Mouse (Mus musculus): ENCODE results near the gene Elk3. TPM values are rescaled to one million over a fixed set of nuclear protein-coding genes. Genes with fewer than 3 reads are reported as not detected.
A peak's percentile ranks its signal among the peaks of the same experiment; 100 is the strongest.

Elk3 gene
- polyA plus RNA-seq, 1 experiment from 2014 or later: 17.6 TPM

GRCm38 (mm10) chr10:93336462-93336931, 25.6 kb upstream of the Elk3 start:
- DNase-seq (ENCODE audit: low spot score) (no peak), ATAC-seq (replicated peaks; ENCODE audit: low FRiP score) (no peak; the same call in 1 of the 2 replicates)
- Histone ChIP-seq H3K27me3 (replicated peaks; ENCODE audit: control insufficient read depth, insufficient read depth, low read length) (no peaks in the 10 kb centered on the region), H3K4me3 (ENCODE audit: low read depth, low read length) (no peak overlapping the region), H3K9ac (ENCODE audit: low read depth, low read length) (no peak overlapping the region; the same call in 1 of the 2 replicates), H3K9me3 (ENCODE audit: control insufficient read depth, low read length) (no peaks in the 10 kb centered on the region), H3K4me2 (peak overlapping the region; percentile 13; the same call in 1 of the 2 replicates), H3K36me3 (ENCODE audit: control insufficient read depth, insufficient read depth, low read length) (no peaks in the 10 kb centered on the region), H3K27ac (ENCODE audit: low read depth, low read length) (peak overlapping the region; percentile 59; the same call in 1 of the 2 replicates), H3K4me1 (replicated peaks; ENCODE audit: control insufficient read depth, insufficient read depth, low read length) (no peaks in the 10 kb centered on the region; the same call in 1 of the 2 replicates)
- WGBS: 26% methylated on average over 6 of the region's 6 CpGs

GRCm38 (mm10) chr10:93335828-93336461, 25.0 kb upstream of the Elk3 start:
- peak overlapping the region; percentile 13; the same call in 1 of the 2 replicates for H3K4me2 ChIP-seq
- ATAC-seq (replicated peaks; ENCODE audit: low FRiP score) (peak; percentile 48), DNase-seq (ENCODE audit: low spot score) (no peak)
- no peaks in the 10 kb centered on the region for H3K9me3 ChIP-seq (ENCODE audit: control insufficient read depth, low read length)
- H3K27me3 ChIP-seq (replicated peaks; ENCODE audit: control insufficient read depth, insufficient read depth, low read length): no peaks in the 10 kb centered on the region
- H3K27ac ChIP-seq (ENCODE audit: low read depth, low read length): no peak overlapping the region
- no peaks in the 10 kb centered on the region for H3K36me3 ChIP-seq (ENCODE audit: control insufficient read depth, insufficient read depth, low read length)
- no peak overlapping the region for H3K9ac ChIP-seq (ENCODE audit: low read depth, low read length)
- no peaks in the 10 kb centered on the region; the same call in 1 of the 2 replicates for H3K4me1 ChIP-seq (replicated peaks; ENCODE audit: control insufficient read depth, insufficient read depth, low read length)
- WGBS: 45% methylated on average over 16 of the region's 16 CpGs
- H3K4me3 ChIP-seq (ENCODE audit: low read depth, low read length): no peak overlapping the region

GRCm38 (mm10) chr10:93335001-93335400, 24.1 kb upstream of the Elk3 start:
- H3K4me3 ChIP-seq (ENCODE audit: low read depth, low read length): no peak overlapping the region
- H3K27me3 ChIP-seq (replicated peaks; ENCODE audit: control insufficient read depth, insufficient read depth, low read length): no peaks in the 10 kb centered on the region
- ATAC-seq (replicated peaks; ENCODE audit: low FRiP score) (no peak), DNase-seq (ENCODE audit: low spot score) (no peak)
- 43% methylated on average over 2 of the region's 2 CpGs for WGBS
- no peak overlapping the region for H3K27ac ChIP-seq (ENCODE audit: low read depth, low read length)
- H3K36me3 ChIP-seq (ENCODE audit: control insufficient read depth, insufficient read depth, low read length): no peaks in the 10 kb centered on the region
- H3K4me2 ChIP-seq: no peak overlapping the region
- no peaks in the 10 kb centered on the region for H3K9me3 ChIP-seq (ENCODE audit: control insufficient read depth, low read length)
- H3K9ac ChIP-seq (ENCODE audit: low read depth, low read length): no peak overlapping the region
- no peaks in the 10 kb centered on the region; the same call in 1 of the 2 replicates for H3K4me1 ChIP-seq (replicated peaks; ENCODE audit: control insufficient read depth, insufficient read depth, low read length)

GRCm38 (mm10) chr10:93333239-93333638, 22.3 kb upstream of the Elk3 start:
- ATAC-seq (replicated peaks; ENCODE audit: low FRiP score) (peak; percentile 23; the same call in 1 of the 2 replicates), DNase-seq (ENCODE audit: low spot score) (no peak)
- Histone ChIP-seq H3K27me3 (replicated peaks; ENCODE audit: control insufficient read depth, insufficient read depth, low read length) (no peaks in the 10 kb centered on the region), H3K36me3 (ENCODE audit: control insufficient read depth, insufficient read depth, low read length) (no peaks in the 10 kb centered on the region), H3K4me1 (replicated peaks; ENCODE audit: control insufficient read depth, insufficient read depth, low read length) (no peaks in the 10 kb centered on the region; the same call in 1 of the 2 replicates), H3K9ac (ENCODE audit: low read depth, low read length) (no peak overlapping the region), H3K27ac (ENCODE audit: low read depth, low read length) (no peak overlapping the region), H3K4me2 (no peak overlapping the region), H3K9me3 (ENCODE audit: control insufficient read depth, low read length) (no peaks in the 10 kb centered on the region), H3K4me3 (ENCODE audit: low read depth, low read length) (no peak overlapping the region)
- 46% methylated on average over 5 of the region's 5 CpGs for WGBS

GRCm38 (mm10) chr10:93332261-93332809, 21.4 kb upstream of the Elk3 start:
- 40% methylated on average over 3 of the region's 3 CpGs for WGBS
- ATAC-seq (replicated peaks; ENCODE audit: low FRiP score): no peak
- Histone ChIP-seq H3K4me3 (ENCODE audit: low read depth, low read length) (no peak overlapping the region), H3K27me3 (replicated peaks; ENCODE audit: control insufficient read depth, insufficient read depth, low read length) (no peaks in the 10 kb centered on the region), H3K9me3 (ENCODE audit: control insufficient read depth, low read length) (no peaks in the 10 kb centered on the region), H3K4me1 (replicated peaks; ENCODE audit: control insufficient read depth, insufficient read depth, low read length) (no peaks in the 10 kb centered on the region; the same call in 1 of the 2 replicates), H3K4me2 (no peak overlapping the region), H3K27ac (ENCODE audit: low read depth, low read length) (no peak overlapping the region), H3K36me3 (ENCODE audit: control insufficient read depth, insufficient read depth, low read length) (no peaks in the 10 kb centered on the region), H3K9ac (ENCODE audit: low read depth, low read length) (no peak overlapping the region)
- no peak for DNase-seq (ENCODE audit: low spot score)

- Histone ChIP-seq H3K4me3 (ENCODE audit: low read depth, low read length) (no peak overlapping the region), H3K27me3 (replicated peaks; ENCODE audit: control insufficient read depth, insufficient read depth, low read length) (no peaks in the 10 kb centered on the region), H3K9ac (ENCODE audit: low read depth, low read length) (no peak overlapping the region), H3K4me2 (no peak overlapping the region), H3K36me3 (ENCODE audit: control insufficient read depth, insufficient read depth, low read length) (no peaks in the 10 kb centered on the region), H3K9me3 (ENCODE audit: control insufficient read depth, low read length) (no peaks in the 10 kb centered on the region), H3K4me1 (replicated peaks; ENCODE audit: control insufficient read depth, insufficient read depth, low read length) (peaks cover 3% of the 10 kb centered on the region; the same call in 1 of the 2 replicates), H3K27ac (ENCODE audit: low read depth, low read length) (no peak overlapping the region)
- 90% methylated on average over 4 of the region's 4 CpGs for WGBS
- DNase-seq (ENCODE audit: low spot score): no peak
- ATAC-seq (replicated peaks; ENCODE audit: low FRiP score): no peak
Observed at GRCm38 (mm10) chr10:93331543-93331942, 20.6 kb upstream of the Elk3 start.

GRCm38 (mm10) chr10:93328321-93328720, 17.4 kb upstream of the Elk3 start:
- H3K27ac ChIP-seq (ENCODE audit: low read depth, low read length): no peak overlapping the region
- H3K4me1 ChIP-seq (replicated peaks; ENCODE audit: control insufficient read depth, insufficient read depth, low read length): peaks cover 12% of the 10 kb centered on the region
- H3K9me3 ChIP-seq (ENCODE audit: control insufficient read depth, low read length): no peaks in the 10 kb centered on the region
- WGBS: 82% methylated on average over 5 of the region's 5 CpGs
- no peak overlapping the region for H3K4me3 ChIP-seq (ENCODE audit: low read depth, low read length)
- no peaks in the 10 kb centered on the region for H3K27me3 ChIP-seq (replicated peaks; ENCODE audit: control insufficient read depth, insufficient read depth, low read length)
- no peaks in the 10 kb centered on the region for H3K36me3 ChIP-seq (ENCODE audit: control insufficient read depth, insufficient read depth, low read length)
- H3K4me2 ChIP-seq: no peak overlapping the region
- DNase-seq (ENCODE audit: low spot score) (no peak), ATAC-seq (replicated peaks; ENCODE audit: low FRiP score) (no peak)
- no peak overlapping the region for H3K9ac ChIP-seq (ENCODE audit: low read depth, low read length)

- H3K27me3 ChIP-seq (replicated peaks; ENCODE audit: control insufficient read depth, insufficient read depth, low read length): no peaks in the 10 kb centered on the region
- WGBS: 79% methylated on average over 6 of the region's 6 CpGs
- no peak for ATAC-seq (replicated peaks; ENCODE audit: low FRiP score)
- H3K27ac ChIP-seq (ENCODE audit: low read depth, low read length): no peak overlapping the region
- H3K9ac ChIP-seq (ENCODE audit: low read depth, low read length): no peak overlapping the region
- H3K4me1 ChIP-seq (replicated peaks; ENCODE audit: control insufficient read depth, insufficient read depth, low read length): peaks cover 12% of the 10 kb centered on the region
- DNase-seq (ENCODE audit: low spot score): no peak
- H3K4me2 ChIP-seq: no peak overlapping the region
- no peaks in the 10 kb centered on the region for H3K36me3 ChIP-seq (ENCODE audit: control insufficient read depth, insufficient read depth, low read length)
- no peaks in the 10 kb centered on the region for H3K9me3 ChIP-seq (ENCODE audit: control insufficient read depth, low read length)
- no peak overlapping the region for H3K4me3 ChIP-seq (ENCODE audit: low read depth, low read length)
Observed at GRCm38 (mm10) chr10:93327187-93327586, 16.3 kb upstream of the Elk3 start.

- Histone ChIP-seq H3K36me3 (ENCODE audit: control insufficient read depth, insufficient read depth, low read length) (no peaks in the 10 kb centered on the region), H3K4me2 (no peak overlapping the region), H3K4me3 (ENCODE audit: low read depth, low read length) (no peak overlapping the region), H3K9me3 (ENCODE audit: control insufficient read depth, low read length) (no peaks in the 10 kb centered on the region), H3K4me1 (replicated peaks; ENCODE audit: control insufficient read depth, insufficient read depth, low read length) (peaks cover 12% of the 10 kb centered on the region), H3K27ac (ENCODE audit: low read depth, low read length) (0 out of 2 replicates have a peak overlapping the region, but pooled peaks have one; percentile 19), H3K27me3 (replicated peaks; ENCODE audit: control insufficient read depth, insufficient read depth, low read length) (no peaks in the 10 kb centered on the region), H3K9ac (ENCODE audit: low read depth, low read length) (no peak overlapping the region)
- ATAC-seq (replicated peaks; ENCODE audit: low FRiP score) (no peak), DNase-seq (ENCODE audit: low spot score) (no peak)
- 81% methylated on average over 8 of the region's 8 CpGs for WGBS
Observed at GRCm38 (mm10) chr10:93326741-93327100, 15.8 kb upstream of the Elk3 start.

Measured in liver, embryonic 11.5 days (tissue).